ENCODE assay signal across 28 mouse cellular contexts in genomic region chr5:36922811-36923210, GRCm38 (mm10). TPM values are rescaled to one million over a fixed set of nuclear protein-coding genes. Genes with fewer than 3 reads are reported as not detected.
A peak's percentile ranks its signal among the peaks of the same experiment; 100 is the strongest.
DNase-seq lines count a peak whose midpoint lies in the region; ATAC-seq and TF ChIP-seq lines count a peak whose summit lies in the region.
"Had no signal": no experiment of that assay in that cellular context is flagged by ENCODE, and none has a peak within 500 bp of the region (broad histone marks: within the 10 kb centered on the region; RNA-seq: fewer than 3 reads in every experiment).

No protein-coding gene starts in this region.

- no peak for TF ChIP-seq CTCF in midbrain, postnatal 0 days (IDR thresholded peaks at IDR 0.05)

- no peak for ATAC-seq in heart, embryonic 12.5 days (ENCODE audit: insufficient number of reproducible peaks, low FRiP score)
- no peak for ATAC-seq in midbrain, postnatal 0 days (ENCODE audit: low FRiP score)
- ATAC-seq in midbrain, embryonic 16.5 days = no peak
- ATAC-seq in hematopoietic stem cell, adult 5-6 weeks (replicated peaks in 1 of 2; ENCODE audit: insufficient read depth in 1 of 2, low FRiP score in 2 of 2, low TSS enrichment in 1 of 2, low read depth in 1 of 2, poor library complexity in 2 of 2, severe bottlenecking in 2 of 2) = peak; percentile 53 to 66; a peak in 3 of 4 replicates
- ATAC-seq in neural tube, embryonic 15.5 days (ENCODE audit: low FRiP score) = no peak
- ATAC-seq: activated CD4-positive, CD25-positive, alpha-beta regulatory T cell, adult 4 months; intestine, embryonic 16.5 days had no signal

- no peak overlapping the region for H3K4me2 ChIP-seq in heart, embryonic 12.5 days
- no peak overlapping the region for H3K4me2 ChIP-seq in midbrain, postnatal 0 days (ENCODE audit: low read depth, low read length, poor library complexity, severe bottlenecking)
- H3K4me2 ChIP-seq in midbrain, embryonic 16.5 days (ENCODE audit: low read length) = no peak overlapping the region
- no peak overlapping the region for H3K4me2 ChIP-seq in neural tube, embryonic 15.5 days
- H3K4me2 ChIP-seq: embryonic facial prominence, embryonic 12.5 days; limb, embryonic 13.5 days; liver, embryonic 11.5 days; lung, embryonic 15.5 days; midbrain, embryonic 12.5 days; neural tube, embryonic 12.5 days had no signal

- no peaks in the 10 kb centered on the region for H3K36me3 ChIP-seq in heart, embryonic 12.5 days
- peaks cover 5% of the 10 kb centered on the region for H3K36me3 ChIP-seq in midbrain, postnatal 0 days (ENCODE audit: insufficient read depth, low read length)
- H3K36me3 ChIP-seq in midbrain, embryonic 16.5 days (ENCODE audit: control insufficient read depth, insufficient read depth, low read length) = peaks cover 4% of the 10 kb centered on the region
- peaks cover 14% of the 10 kb centered on the region for H3K36me3 ChIP-seq in neural tube, embryonic 15.5 days
- no peaks in the 10 kb centered on the region for H3K36me3 ChIP-seq in midbrain, embryonic 10.5 days
- H3K36me3 ChIP-seq: embryonic facial prominence, embryonic 12.5 days; limb, embryonic 13.5 days; lung, embryonic 15.5 days; midbrain, embryonic 12.5 days; neural tube, embryonic 12.5 days had no signal

- H3K9me3 ChIP-seq in heart, embryonic 12.5 days (replicated peaks) = no peaks in the 10 kb centered on the region
- H3K9me3 ChIP-seq in midbrain, postnatal 0 days (ENCODE audit: low read length) = no peaks in the 10 kb centered on the region
- H3K9me3 ChIP-seq in midbrain, embryonic 16.5 days (replicated peaks; ENCODE audit: control insufficient read depth, low read length, poor library complexity, severe bottlenecking) = no peaks in the 10 kb centered on the region
- no peaks in the 10 kb centered on the region for H3K9me3 ChIP-seq in neural tube, embryonic 15.5 days (replicated peaks)
- H3K9me3 ChIP-seq in midbrain, embryonic 10.5 days (replicated peaks) = no peaks in the 10 kb centered on the region
- H3K9me3 ChIP-seq: embryonic facial prominence, embryonic 12.5 days; limb, embryonic 13.5 days; lung, embryonic 15.5 days; midbrain, embryonic 12.5 days; neural tube, embryonic 12.5 days had no signal

- no peak for DNase-seq in heart, postnatal 4 days
- DNase-seq in midbrain, postnatal 0 days (ENCODE audit: low spot score) = no peak
- DNase-seq in midbrain, embryonic 10.5 days (ENCODE audit: low spot score) = no peak
- DNase-seq: adrenal gland, adult 2 months; adrenal gland, postnatal 36 days; cerebellum, postnatal 14 days; embryo, embryonic 11 days; gastrocnemius, postnatal 10 days; kidney, adult 9 months; kidney, postnatal 10 days; layer of hippocampus, adult 9-11 months; right cerebral cortex, postnatal 14 days; thymus, postnatal 25 days had no signal

- H3K27me3 ChIP-seq in heart, embryonic 12.5 days (replicated peaks) = no peaks in the 10 kb centered on the region
- no peaks in the 10 kb centered on the region for H3K27me3 ChIP-seq in midbrain, postnatal 0 days (ENCODE audit: insufficient read depth, low read length)
- H3K27me3 ChIP-seq in midbrain, embryonic 16.5 days (ENCODE audit: control insufficient read depth, insufficient read depth, low read depth, low read length) = no peaks in the 10 kb centered on the region
- H3K27me3 ChIP-seq in neural tube, embryonic 15.5 days (replicated peaks) = no peaks in the 10 kb centered on the region
- H3K27me3 ChIP-seq in midbrain, embryonic 10.5 days (ENCODE audit: low read depth, poor library complexity, severe bottlenecking) = no peaks in the 10 kb centered on the region
- H3K27me3 ChIP-seq: embryonic facial prominence, embryonic 12.5 days; lung, embryonic 15.5 days; neural tube, embryonic 12.5 days had no signal

- no peak overlapping the region for H3K4me3 ChIP-seq in heart, embryonic 12.5 days
- H3K4me3 ChIP-seq in midbrain, postnatal 0 days (ENCODE audit: low read depth, low read length) = no peak overlapping the region
- H3K4me3 ChIP-seq in midbrain, embryonic 16.5 days (ENCODE audit: low read depth, low read length) = no peak overlapping the region
- H3K4me3 ChIP-seq in neural tube, embryonic 15.5 days (replicated peaks) = no peak overlapping the region
- no peak overlapping the region for H3K4me3 ChIP-seq in midbrain, embryonic 10.5 days
- H3K4me3 ChIP-seq: embryonic facial prominence, embryonic 12.5 days; limb, embryonic 13.5 days; lung, embryonic 15.5 days; midbrain, embryonic 12.5 days; neural tube, embryonic 12.5 days had no signal

- 56% methylated on average over 10 of the region's 10 CpGs for WGBS in heart, embryonic 12.5 days
- WGBS in midbrain, postnatal 0 days = 85% methylated on average over 10 of the region's 10 CpGs
- WGBS in midbrain, embryonic 16.5 days = 83% methylated on average over 10 of the region's 10 CpGs
- WGBS in neural tube, embryonic 15.5 days = 83% methylated on average over 10 of the region's 10 CpGs
- 87% methylated on average over 10 of the region's 10 CpGs for whole genome bisulfite sequencing in midbrain, embryonic 10.5 days

- peaks cover 27% of the 10 kb centered on the region for H3K4me1 ChIP-seq in heart, embryonic 12.5 days (replicated peaks)
- H3K4me1 ChIP-seq in midbrain, postnatal 0 days (ENCODE audit: insufficient read depth, low read length) = peaks cover 17% of the 10 kb centered on the region; the same call in 1 of the 2 replicates
- H3K4me1 ChIP-seq in midbrain, embryonic 16.5 days (ENCODE audit: control insufficient read depth, insufficient read depth, low read length) = peaks cover 12% of the 10 kb centered on the region
- peaks cover 50% of the 10 kb centered on the region for H3K4me1 ChIP-seq in neural tube, embryonic 15.5 days
- H3K4me1 ChIP-seq in midbrain, embryonic 10.5 days = peaks cover 28% of the 10 kb centered on the region
- H3K4me1 ChIP-seq: embryonic facial prominence, embryonic 12.5 days had no signal

- H3K27ac ChIP-seq in heart, embryonic 12.5 days (ENCODE audit: poor library complexity, severe bottlenecking) = 0 out of 2 replicates have a peak overlapping the region, but pooled peaks have one; percentile 63
- peak overlapping the region; percentile 78 for H3K27ac ChIP-seq in midbrain, postnatal 0 days (ENCODE audit: low read depth, low read length)
- no peak overlapping the region; the same call in 1 of the 2 replicates for H3K27ac ChIP-seq in midbrain, embryonic 16.5 days (ENCODE audit: low read length)
- no peak overlapping the region for H3K27ac ChIP-seq in neural tube, embryonic 15.5 days (replicated peaks)
- H3K27ac ChIP-seq in midbrain, embryonic 10.5 days (replicated peaks) = no peak overlapping the region
- H3K27ac ChIP-seq: embryonic facial prominence, embryonic 12.5 days; limb, embryonic 13.5 days; lung, embryonic 15.5 days; midbrain, embryonic 12.5 days; neural tube, embryonic 12.5 days had no signal

- H3K9ac ChIP-seq in heart, embryonic 12.5 days = no peak overlapping the region
- H3K9ac ChIP-seq in midbrain, postnatal 0 days (replicated peaks; ENCODE audit: low read length, poor library complexity, severe bottlenecking) = no peak overlapping the region
- H3K9ac ChIP-seq in midbrain, embryonic 16.5 days (ENCODE audit: low read depth, low read length) = no peak overlapping the region
- H3K9ac ChIP-seq in neural tube, embryonic 15.5 days (replicated peaks) = no peak overlapping the region
- H3K9ac ChIP-seq: embryonic facial prominence, embryonic 12.5 days; limb, embryonic 13.5 days; lung, embryonic 15.5 days; midbrain, embryonic 12.5 days; neural tube, embryonic 12.5 days had no signal

RNA-seq across cellular contexts. Expression of gene Ppp2r2c, which starts 54.5 kb away (rescaled TPM):
- 0.04 and 0.14 TPM in 2 replicates for polyA plus RNA-seq in heart, embryonic 12.5 days (2016; fragmentation: Nextera tagmentation; extraction: Ambion mirVana)
- under 1 TPM; 0.19 to 0.25 TPM for total RNA-seq in heart, postnatal 4 days (2021)
- 205 and 231 TPM in 2 replicates for total RNA-seq in midbrain, postnatal 0 days (2014; rRNA removed)
- polyA plus RNA-seq in midbrain, postnatal 0 days (2015; fragmentation: Nextera tagmentation; extraction: Ambion mirVana) = 89.0 and 91.8 TPM in 2 replicates
- polyA plus RNA-seq in midbrain, embryonic 16.5 days (2015; fragmentation: Nextera tagmentation; extraction: Ambion mirVana) = 56.8 and 61.1 TPM in 2 replicates
- total RNA-seq in hematopoietic stem cell, adult 5-6 weeks (2017) = 3.8 TPM in 1 of 2 replicates, not detected in the other
- polyA plus RNA-seq in neural tube, embryonic 15.5 days (2015; fragmentation: Nextera tagmentation; extraction: Ambion mirVana) = 56.3 and 72.9 TPM in 2 replicates
- 0.48 and 0.83 TPM in 2 replicates for polyA plus RNA-seq in midbrain, embryonic 10.5 days (2016; fragmentation: Nextera tagmentation; extraction: Ambion mirVana)
- total RNA-seq: megakaryocyte, adult 5-6 weeks had no signal
- polyA plus RNA-seq: activated CD4-positive, CD25-positive, alpha-beta regulatory T cell, adult 4 months; C2C12; heart, postnatal 0 days had no signal

Comparison
In these comparisons a context has a peak if more than half of its experiments do, and no peak if none do; other contexts are left out.
1. H3K27ac ChIP-seq: peak in heart, embryonic 12.5 days (single experiment) and midbrain, postnatal 0 days (single experiment); none in midbrain, embryonic 16.5 days (single experiment), neural tube, embryonic 15.5 days (single experiment) and midbrain, embryonic 10.5 days (single experiment).
2. RNA of gene Ppp2r2c, which starts 54.5 kb away (polyA plus RNA-seq): 89.0 to 91.8 TPM in midbrain, postnatal 0 days, 56.3 to 72.9 TPM in neural tube, embryonic 15.5 days and 56.8 to 61.1 TPM in midbrain, embryonic 16.5 days; 0.48 to 0.83 TPM in midbrain, embryonic 10.5 days and 0.04 to 0.14 TPM in heart, embryonic 12.5 days; every median in the first group is over 10 times any median in the second.
3. ATAC-seq: peak in hematopoietic stem cell, adult 5-6 weeks (2 of 2); none in heart, embryonic 12.5 days (single experiment), midbrain, postnatal 0 days (single experiment), midbrain, embryonic 16.5 days (single experiment) and neural tube, embryonic 15.5 days (single experiment).